Mouse (Mus musculus): ENCODE results near the gene Srms.

Srms gene

GRCm38 (mm10) chr2:181213021-181213445 is at the start of gene Srms:
Gene Srms (minus strand): TSS chr2:181213185.
- DNase-seq = no peak

- no peak for DNase-seq
Observed at GRCm38 (mm10) chr2:181253248-181253647, 40.3 kb upstream of the Srms start.

DNA sequence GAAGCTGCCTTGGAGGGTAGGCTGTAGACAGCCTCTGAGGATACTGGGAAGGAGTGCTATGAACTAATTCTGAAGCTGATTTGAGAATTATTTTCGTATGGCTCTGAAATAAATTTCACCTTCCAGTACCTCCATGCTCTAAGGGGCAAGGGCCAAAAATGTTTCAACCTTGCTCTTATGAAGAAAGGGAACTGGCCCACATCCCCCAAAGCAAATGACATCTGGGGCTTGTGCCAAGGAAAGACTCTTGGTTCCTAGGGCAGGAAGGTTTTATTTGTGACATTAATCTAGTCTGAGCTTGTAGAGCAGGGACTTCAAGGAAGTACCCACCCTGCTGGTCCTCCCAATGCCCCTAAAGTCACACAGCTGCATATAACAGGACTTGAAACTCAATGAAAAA is 38.9 kb upstream of the Srms start:
- no peak for DNase-seq

GRCm38 (mm10) chr2:181249217-181249616 is 36.2 kb upstream of the Srms start:
- no peak for DNase-seq

GRCm38 (mm10) chr2:181245031-181245430 is 32.0 kb upstream of the Srms start:
- DNase-seq = no peak

DNA sequence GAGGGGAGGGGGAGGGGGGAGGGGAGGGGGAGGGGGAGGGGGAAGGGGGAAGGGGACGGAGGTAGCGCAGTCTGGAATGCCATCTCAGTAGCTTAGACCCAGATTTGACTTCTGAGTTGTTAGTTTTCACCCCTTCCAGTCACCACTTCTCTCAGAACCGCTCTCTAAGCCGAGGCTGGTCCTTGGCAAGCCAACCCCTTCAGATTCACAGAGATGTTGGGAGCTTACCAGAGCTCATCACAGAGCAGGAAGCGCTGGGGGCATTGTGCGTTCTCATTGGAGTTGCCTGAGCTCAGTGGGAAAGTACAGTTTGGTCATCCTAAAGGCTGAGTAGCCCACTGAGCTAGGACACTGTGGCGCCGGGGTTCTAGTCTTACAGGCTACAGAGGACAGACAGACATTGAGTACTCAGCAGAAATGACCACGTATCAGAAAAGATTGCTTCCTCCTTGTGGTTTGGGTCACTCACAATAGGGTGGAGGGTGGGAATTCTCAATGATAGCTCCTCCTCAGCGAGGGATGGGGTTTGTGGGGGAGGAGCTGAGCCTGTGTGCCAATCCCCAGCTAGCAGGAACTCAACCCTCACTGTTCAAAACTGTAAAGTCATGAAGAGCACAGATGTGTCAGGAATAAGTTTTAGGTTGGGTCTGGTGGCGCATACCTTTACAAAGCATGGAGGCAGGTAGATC is 30.9 kb upstream of the Srms start:
- no peak for DNase-seq

DNA sequence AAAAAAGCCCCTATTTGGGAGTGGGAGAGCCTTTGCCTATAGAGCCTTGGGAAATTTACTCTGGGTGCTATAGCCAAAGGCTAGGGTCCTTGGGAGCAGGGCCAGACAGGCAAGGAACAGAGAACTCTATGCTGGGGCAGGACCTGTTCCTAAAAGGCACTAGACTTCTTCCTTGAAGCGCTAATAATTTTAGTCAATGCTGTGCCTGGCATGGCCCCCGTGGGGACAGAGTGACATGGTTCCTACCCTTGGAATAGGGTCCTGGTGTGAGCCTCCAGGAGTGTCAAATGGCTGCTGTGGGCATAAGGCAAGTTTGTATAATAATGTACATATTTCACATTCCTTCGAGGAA is 29.3 kb upstream of the Srms start:
- no peak for DNase-seq

GRCm38 (mm10) chr2:181241602-181242313 is 28.8 kb upstream of the Srms start, which contains the start of gene Helz2:
Gene Helz2 (minus strand): TSS chr2:181242027.
- no peak for DNase-seq

DNA sequence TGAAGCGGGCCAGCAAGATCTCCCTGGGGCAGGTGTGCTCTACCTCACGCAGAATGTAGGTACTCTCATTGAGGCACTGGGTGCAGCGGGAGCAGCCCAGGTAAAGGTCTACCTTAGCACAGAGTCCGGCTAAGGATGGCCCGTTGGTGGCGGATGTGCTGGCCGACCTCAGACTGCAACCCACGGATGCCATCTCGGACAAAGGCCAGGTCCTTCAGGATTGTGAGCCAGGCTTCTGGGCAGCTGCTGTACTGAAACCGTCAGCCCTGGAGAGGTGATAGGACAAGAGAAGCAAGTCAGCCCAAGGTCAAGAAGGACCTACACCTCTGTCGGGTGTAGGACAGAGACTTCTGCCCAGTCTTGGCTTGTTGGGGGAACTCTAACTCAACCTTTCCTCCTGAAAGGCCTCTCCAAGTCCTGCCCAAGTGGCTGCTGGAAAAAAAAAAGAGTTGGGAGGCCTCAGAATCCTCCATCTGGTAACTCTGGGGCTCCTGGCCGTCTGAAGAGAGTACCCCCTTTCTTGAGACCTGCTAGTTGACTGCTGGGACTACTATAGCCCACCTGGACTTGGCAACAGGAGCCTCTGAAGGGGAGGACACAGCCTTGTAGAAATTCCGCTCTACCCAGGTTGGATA is 27.9 kb upstream of the Srms start:
- no peak for DNase-seq

DNA sequence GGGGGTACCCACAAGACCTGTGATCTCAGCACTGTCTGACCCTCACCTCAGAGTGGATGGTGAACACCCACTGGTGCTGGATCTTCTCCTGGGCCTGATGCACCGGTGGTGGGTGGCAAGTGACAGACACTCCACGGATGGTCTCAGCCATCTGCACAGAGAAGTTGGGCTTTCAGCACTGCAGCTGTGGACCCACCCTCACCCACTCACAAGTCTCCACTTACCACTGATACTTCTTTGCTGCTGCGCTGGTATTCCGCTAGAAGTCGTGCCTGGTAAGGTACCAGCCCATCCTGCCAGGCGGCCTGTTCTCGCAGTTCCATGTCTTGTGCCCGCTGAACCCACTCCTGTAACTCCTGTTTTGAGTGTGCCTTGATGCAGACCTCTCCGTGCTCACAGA is 26.3 kb upstream of the Srms start:
- no peak for DNase-seq

DNA sequence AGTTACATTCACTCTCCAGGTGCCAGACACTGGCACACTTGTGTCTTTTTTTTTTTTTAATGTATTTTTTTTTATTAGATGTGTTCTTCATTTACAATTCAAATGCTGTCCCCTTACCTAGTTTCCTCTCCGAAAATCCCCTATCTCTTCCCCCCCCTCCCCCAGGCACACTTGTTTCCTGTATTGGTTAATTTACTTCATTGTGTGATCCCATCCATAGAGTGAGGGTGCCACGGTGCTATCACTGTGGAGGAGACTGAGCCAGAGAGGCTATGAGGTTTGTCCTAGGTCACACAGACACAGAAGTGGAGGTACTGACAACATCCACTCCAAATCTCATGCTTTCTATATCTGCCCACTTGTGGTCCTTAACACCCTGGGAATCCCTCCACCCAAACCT is 25.9 kb upstream of the Srms start:
- DNase-seq = no peak

- DNase-seq = no peak
Observed at GRCm38 (mm10) chr2:181238091-181238610, 25.2 kb upstream of the Srms start.

DNA sequence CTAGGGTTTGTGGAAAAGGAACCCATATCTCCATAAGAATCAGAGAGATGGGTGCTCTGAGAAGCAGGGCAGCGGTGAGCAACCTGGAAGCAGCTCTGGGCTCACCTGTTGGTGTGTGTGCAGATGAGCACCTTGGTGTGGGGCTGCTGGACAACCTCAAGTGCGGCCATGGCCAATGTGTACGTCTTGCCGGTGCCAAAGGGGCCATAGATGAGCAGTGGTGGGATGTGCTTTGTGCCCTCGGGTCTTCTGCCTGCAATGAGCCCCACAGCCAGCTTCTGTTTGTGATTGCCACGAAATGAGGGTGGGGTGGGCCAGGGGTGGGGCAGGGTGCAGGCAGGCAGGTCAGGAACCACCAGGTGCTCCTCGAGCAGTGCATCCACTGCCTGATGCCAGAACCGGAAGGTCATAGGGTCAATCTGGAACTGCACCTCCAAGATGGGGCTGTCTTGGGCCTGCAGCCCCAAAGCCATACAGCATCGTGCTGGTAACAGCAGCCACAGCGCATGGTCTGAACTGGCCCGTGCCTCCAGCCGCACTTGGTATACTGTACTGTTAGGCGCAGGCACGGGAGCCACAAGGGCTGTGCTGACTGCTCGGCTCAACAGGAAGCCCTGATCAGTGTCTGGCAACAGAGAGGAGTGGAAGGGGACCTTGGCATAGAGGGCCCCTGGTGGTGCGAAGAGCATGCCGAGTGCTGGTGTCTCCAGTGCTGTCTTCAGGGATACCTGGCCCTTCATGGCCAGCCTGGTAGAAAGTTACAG is 24.4 kb upstream of the Srms start:
- DNase-seq = no peak

GRCm38 (mm10) chr2:181235681-181236566 is 22.9 kb upstream of the Srms start:
- DNase-seq = no peak

GRCm38 (mm10) chr2:181234680-181235079 is 21.7 kb upstream of the Srms start:
- DNase-seq = no peak

DNA sequence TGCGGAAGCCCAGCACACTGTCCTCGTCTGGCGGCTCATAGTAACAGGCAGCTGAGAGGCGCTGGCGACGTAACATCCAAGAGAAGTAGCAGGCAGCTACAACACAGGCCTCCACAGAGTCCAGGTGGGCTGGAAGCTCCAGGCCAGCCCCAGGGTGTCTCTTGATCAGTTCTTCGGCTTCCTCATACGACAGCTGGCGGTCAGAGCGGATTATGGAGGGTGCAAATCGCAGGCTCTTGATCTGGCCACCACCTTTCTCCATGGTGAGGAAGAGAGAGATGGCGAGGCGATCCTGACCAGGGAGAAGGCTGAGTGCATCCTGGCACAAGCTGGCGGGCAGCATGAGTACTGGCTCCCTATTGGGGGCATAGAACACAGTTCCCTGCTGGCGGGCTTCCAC is 20.5 kb upstream of the Srms start:
- no peak for DNase-seq

GRCm38 (mm10) chr2:181231171-181231570 is 18.2 kb upstream of the Srms start:
- no peak for DNase-seq

DNA sequence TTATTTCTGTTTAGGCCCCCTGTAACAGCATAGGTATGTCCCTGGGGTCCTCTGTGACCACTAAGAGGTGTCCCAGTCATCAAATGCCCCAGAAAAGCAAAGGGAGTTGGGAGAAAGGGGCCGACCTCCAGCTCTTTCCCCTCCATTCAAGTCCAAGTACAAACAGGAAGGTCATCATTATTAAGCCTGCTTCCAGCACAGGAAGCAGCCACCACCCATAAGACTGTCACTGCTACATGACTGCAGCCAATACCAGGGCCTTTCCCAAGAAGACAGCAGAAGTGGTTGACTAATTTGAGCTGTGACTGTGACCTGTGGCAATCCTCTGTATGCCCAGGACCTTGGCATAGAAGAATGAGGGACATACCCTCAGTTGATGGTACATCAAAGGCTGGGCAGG is 15.3 kb upstream of the Srms start:
- no peak for DNase-seq

DNA sequence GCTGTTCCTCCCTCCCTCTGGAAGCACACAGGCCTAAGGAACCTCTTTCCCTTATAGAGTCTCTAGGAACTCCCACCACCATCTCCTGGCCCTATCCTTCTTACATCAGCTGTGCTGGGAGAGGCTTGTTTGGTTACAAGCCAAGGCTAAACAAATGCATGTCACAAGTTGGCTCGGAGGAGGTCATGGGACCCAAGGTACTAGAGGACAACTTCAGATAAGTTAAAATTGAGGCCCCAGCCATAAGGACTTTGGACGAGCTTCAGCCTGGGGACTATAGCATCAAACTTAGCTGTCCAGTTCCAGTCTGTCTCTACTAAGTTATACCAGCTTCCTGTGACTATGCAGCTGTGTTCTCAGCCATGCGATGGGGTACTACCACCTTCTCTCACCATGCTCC is 14.1 kb upstream of the Srms start:
- no peak for DNase-seq

GRCm38 (mm10) chr2:181224994-181225393 is 12.0 kb upstream of the Srms start:
- DNase-seq = no peak

DNA sequence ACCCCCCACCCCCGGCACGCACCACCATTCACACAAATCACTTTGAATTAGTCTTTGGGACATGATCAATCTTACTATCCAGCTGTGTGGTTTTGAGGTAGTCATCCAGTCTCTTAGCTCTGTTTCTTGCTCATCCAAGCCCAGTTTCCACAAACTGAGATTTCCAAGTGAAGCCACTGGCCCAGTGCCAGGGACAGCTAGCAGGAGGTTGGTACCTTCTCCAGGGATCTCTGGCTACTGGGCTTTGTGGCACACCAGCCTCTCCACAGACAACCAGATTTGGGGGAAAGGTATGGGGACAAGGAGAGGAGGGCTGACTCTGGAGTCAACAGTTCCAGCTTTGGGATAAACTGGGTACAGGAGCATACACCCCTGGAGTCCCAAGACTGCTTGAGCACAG is 7.4 kb upstream of the Srms start:
- DNase-seq = no peak

- DNase-seq = peak; percentile 50
Observed at GRCm38 (mm10) chr2:181219538-181220216, 6.7 kb upstream of the Srms start, which contains the start of gene Fndc11. Gene Fndc11 (plus strand): TSS chr2:181220013.

Measured in right cerebral cortex, postnatal 14 days (tissue).